Mouse (Mus musculus) neutrophil, adult 5-6 weeks (primary cell): Measurements from ENCODE around the gene Rgl3. TPM values are rescaled to one million over a fixed set of nuclear protein-coding genes. Genes with fewer than 3 reads are reported as not detected.

ENCODE experiments used
- ATAC-seq: fragments of 151-379, 151-347 bp; 2 replicates; pipeline ENCODE4 v1.8.0; 2017; ENCODE audit warnings: mild to moderate bottlenecking, moderate TSS enrichment; ENCODE audit not compliant: insufficient number of reproducible peaks, poor library complexity, low FRiP score, severe bottlenecking; ENCODE audit errors: extremely low read depth
- total RNA-seq: library from RNA; stranded (forward); fragments of 200-1000 nt; gene quantifications from 2 replicates; pipeline ENCODE4 v1.2.3, GENCODE M21; 2017

Rgl3 gene
- total RNA-seq, 1 experiment from 2014 or later = not detected

GRCm38 (mm10) chr9:21926784-21927183 is 62.5 kb downstream of the Rgl3 start:
- ATAC-seq = no peak

GRCm38 (mm10) chr9:21926155-21926554 is 63.1 kb downstream of the Rgl3 start:
- ATAC-seq = no peak

GRCm38 (mm10) chr9:21925506-21925905 is 63.7 kb downstream of the Rgl3 start:
- no peak for ATAC-seq

GRCm38 (mm10) chr9:21925034-21925433 is 64.2 kb downstream of the Rgl3 start:
- no peak for ATAC-seq

- ATAC-seq = peak; percentile 64
Observed at GRCm38 (mm10) chr9:21924099-21924493, 65.2 kb downstream of the Rgl3 start.

GRCm38 (mm10) chr9:21923490-21924098 is 65.7 kb downstream of the Rgl3 start:
- no peak for ATAC-seq

- ATAC-seq = no peak
Observed at GRCm38 (mm10) chr9:21923036-21923435, 66.2 kb downstream of the Rgl3 start.

Other genes starting within 250 kb of the Rgl3 start
- gene Spc24, start 229.1 kb downstream of the Rgl3 start, total RNA-seq = 2.7 and 5.2 TPM in 2 replicates
- gene Kank2, start 190.7 kb downstream of the Rgl3 start, total RNA-seq = 0.23 TPM in 1 of 2 replicates, not detected in the other
- not detected in 2 replicates for gene Angptl8, start 153.9 kb downstream of the Rgl3 start, total RNA-seq
- 1.2 and 3.3 TPM in 2 replicates for gene Dock6, start 136.8 kb downstream of the Rgl3 start, total RNA-seq
- gene Rab3d, start 71.3 kb downstream of the Rgl3 start, total RNA-seq = 17.1 and 20.0 TPM in 2 replicates
- not detected in 2 replicates for gene Ccdc159, start 62.0 kb downstream of the Rgl3 start, total RNA-seq
- 1.6 TPM in 1 of 2 replicates, not detected in the other for gene Tmem205, start 61.9 kb downstream of the Rgl3 start, total RNA-seq
- gene Plppr2, start 52.4 kb downstream of the Rgl3 start, total RNA-seq = 0.25 TPM in 1 of 2 replicates, not detected in the other
- gene Swsap1, start 33.7 kb downstream of the Rgl3 start, total RNA-seq = 3.1 and 3.7 TPM in 2 replicates
- not detected in 2 replicates for gene Epor, start 25.9 kb downstream of the Rgl3 start, total RNA-seq
- gene Ccdc151, start 13.2 kb upstream of the Rgl3 start, total RNA-seq = 0.49 TPM in 1 of 2 replicates, not detected in the other
- 37.1 and 40.3 TPM in 2 replicates for gene Prkcsh, start 13.4 kb upstream of the Rgl3 start, total RNA-seq
- not detected in 2 replicates for gene Elavl3, start 62.6 kb upstream of the Rgl3 start, total RNA-seq
- gene Gm49318, start 81.8 kb upstream of the Rgl3 start, total RNA-seq = not detected in 2 replicates
- 13.5 and 18.5 TPM in 2 replicates for gene Zfp653, start 81.9 kb upstream of the Rgl3 start, total RNA-seq
- gene Ecsit, start 96.0 kb upstream of the Rgl3 start, total RNA-seq = 10.1 and 14.0 TPM in 2 replicates
- not detected in 2 replicates for gene Cnn1, start 109.8 kb upstream of the Rgl3 start, total RNA-seq
- gene Elof1, start 127.7 kb upstream of the Rgl3 start, total RNA-seq = 27.4 and 27.9 TPM in 2 replicates
- 70.6 and 71.3 TPM in 2 replicates for gene Acp5, start 146.3 kb upstream of the Rgl3 start, total RNA-seq
- 13.0 and 16.6 TPM in 2 replicates for gene Pigyl, start 167.4 kb upstream of the Rgl3 start, total RNA-seq
- gene Zfp872, start 198.6 kb upstream of the Rgl3 start, total RNA-seq = not detected in 2 replicates
- 49.2 and 51.3 TPM in 2 replicates for gene Zfp809, start 236.3 kb upstream of the Rgl3 start, total RNA-seq